Mouse (Mus musculus): ENCODE measurements around the gene Olfr104-ps. TPM values are rescaled to one million over a fixed set of nuclear protein-coding genes. Genes with fewer than 3 reads are reported as not detected.

Gene Olfr104-ps
- polyA plus RNA-seq (2014; fragmentation: Illumina TruSeq; extraction: RNeasy Lipid Tissue Mini Kit (QIAGEN cat#74804); ENCODE audit: insufficient read depth, low read depth, low replicate concordance) = not detected

DNA sequence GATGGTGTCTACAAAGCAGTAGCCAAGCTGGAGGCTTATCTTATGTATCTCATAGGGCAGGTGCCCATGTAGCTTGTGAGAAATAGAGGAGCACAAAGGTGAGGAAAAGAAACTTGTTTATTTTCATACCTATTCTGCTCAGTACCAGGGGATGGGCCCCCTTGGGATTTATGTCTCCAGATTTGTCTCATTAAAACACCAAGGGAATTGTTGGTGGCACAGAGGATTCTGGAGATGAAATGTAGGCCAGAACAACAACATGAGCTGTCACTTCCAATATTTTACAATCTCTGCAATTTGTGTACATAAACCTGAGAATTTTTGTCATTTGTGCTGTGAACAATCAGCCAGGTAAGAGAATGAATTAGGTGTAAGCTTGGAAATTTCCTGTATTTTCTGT is at the start of gene Olfr104-ps:
Olfr104-ps (plus strand) TSS at position 301 of the 400 bp plus-strand sequence.

DNA sequence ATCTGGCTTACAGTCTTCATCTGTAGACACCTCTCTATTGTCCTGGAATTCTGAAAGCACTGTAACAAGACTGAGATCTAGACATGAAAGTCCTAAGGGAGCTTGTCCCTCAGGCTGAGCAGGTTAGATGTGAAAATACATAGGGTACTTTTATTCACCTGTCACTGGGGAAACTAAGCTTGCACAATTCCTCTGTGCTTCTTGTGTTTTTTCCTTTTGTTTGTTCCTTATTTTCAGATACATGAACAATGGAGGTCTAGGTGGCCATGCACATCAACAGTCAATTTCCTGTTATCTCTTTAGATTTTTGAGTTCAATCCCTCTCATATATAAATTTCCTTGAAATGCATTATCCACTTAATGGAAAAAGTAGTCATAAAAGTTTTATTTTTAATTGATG is 42.4 kb upstream of the Olfr104-ps start, which contains the start of gene Olfr102:
Olfr102 (minus strand) TSS at position 101 of the 400 bp plus-strand sequence.

DNA sequence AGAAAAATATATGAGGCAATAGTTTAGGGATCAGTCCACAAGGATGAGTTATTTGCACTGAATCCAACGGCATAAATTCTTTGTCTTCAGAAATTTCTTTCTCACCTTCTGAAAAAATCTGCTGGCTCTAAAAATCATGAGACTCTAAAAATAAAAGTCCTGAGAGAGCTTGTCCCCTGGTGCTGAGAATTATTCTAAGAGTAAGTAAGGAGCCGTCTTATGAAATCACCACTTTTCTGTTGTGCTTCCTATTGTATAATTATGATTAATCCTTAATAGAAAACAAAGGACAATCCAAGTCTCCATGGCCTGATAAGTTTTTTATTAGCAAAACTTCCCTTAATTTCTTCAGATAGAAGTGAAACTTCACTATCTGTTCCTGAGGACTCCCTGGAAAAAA is 19.8 kb upstream of the Olfr104-ps start, which contains the start of gene Olfr103:
Olfr103 (minus strand) TSS at position 101 of the 400 bp plus-strand sequence.

DNA sequence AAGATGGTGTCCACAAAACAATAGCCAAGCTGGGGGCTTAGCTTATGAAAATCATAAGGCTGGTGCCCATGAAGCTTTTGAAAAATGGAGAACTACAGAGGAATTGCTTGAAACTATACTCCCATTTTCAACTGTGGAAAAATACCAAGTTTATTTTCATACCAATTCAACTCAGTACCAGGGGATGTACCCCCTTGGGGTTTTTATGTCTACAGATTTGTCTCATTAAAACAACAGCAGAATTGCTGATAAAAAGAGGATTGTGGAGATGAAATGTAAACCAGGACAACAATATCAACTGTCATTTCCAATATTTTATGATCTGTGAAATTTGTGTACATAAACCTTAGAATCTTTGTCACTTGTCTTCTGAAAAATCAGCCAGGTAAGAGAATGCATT is 19.4 kb downstream of the Olfr104-ps start, which contains the start of gene Olfr105-ps:
Olfr105-ps (plus strand) TSS at position 301 of the 400 bp plus-strand sequence.

DNA sequence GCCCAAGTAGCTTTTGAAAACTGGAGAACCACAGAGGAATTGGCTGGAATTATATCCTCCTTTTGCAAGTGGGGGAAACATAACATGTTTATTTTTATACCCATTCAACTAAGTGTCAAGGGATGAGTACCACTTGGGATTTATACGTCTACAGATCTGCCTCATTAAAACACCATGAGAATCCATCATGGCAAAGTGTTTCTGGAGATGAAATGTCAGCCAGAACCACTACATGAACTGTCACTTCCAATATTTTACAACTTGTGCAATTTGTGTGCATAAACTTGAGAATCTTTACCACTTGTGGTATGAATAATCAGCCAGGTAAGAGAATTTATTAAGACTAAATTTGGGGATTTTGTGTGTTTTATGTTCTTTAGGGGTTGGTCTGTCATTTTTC is 30.7 kb downstream of the Olfr104-ps start, which contains the start of gene Olfr106-ps:
Olfr106-ps (plus strand) TSS at position 301 of the 400 bp plus-strand sequence.

DNA sequence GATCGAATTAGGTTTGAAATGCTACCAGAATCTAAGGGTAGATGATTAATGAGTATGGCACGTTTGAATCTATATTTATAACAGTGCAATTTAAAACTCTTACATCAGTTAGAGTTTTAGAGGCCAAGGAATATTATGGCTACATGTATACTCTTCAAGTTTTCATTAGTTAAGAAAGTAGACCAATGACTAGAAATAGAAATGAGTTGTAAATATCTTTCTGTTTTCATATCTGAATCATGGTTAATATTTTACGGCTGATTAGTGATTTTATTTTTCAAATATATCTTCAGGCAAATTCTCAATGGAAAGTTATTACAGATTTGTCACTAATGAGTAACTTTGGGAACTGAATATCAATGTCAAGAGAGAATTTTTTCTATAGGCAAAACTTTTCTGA is 39.5 kb downstream of the Olfr104-ps start, which contains the start of gene Olfr107:
Olfr107 (plus strand) TSS at position 301 of the 400 bp plus-strand sequence.

Other genes starting within 250 kb of the Olfr104-ps start
- gene Olfr92, start 239.5 kb upstream of the Olfr104-ps start, polyA plus RNA-seq (2014; fragmentation: Illumina TruSeq; extraction: RNeasy Lipid Tissue Mini Kit (QIAGEN cat#74804); ENCODE audit: insufficient read depth, low read depth, low replicate concordance) = not detected
- gene Olfr93, start 198.1 kb upstream of the Olfr104-ps start, polyA plus RNA-seq (2014; fragmentation: Illumina TruSeq; extraction: RNeasy Lipid Tissue Mini Kit (QIAGEN cat#74804); ENCODE audit: insufficient read depth, low read depth, low replicate concordance) = not detected
- gene Ubd, start 165.7 kb upstream of the Olfr104-ps start, polyA plus RNA-seq (2014; fragmentation: Illumina TruSeq; extraction: RNeasy Lipid Tissue Mini Kit (QIAGEN cat#74804); ENCODE audit: insufficient read depth, low read depth, low replicate concordance) = 0.45 TPM
- gene Olfr94, start 158.6 kb upstream of the Olfr104-ps start, polyA plus RNA-seq (2014; fragmentation: Illumina TruSeq; extraction: RNeasy Lipid Tissue Mini Kit (QIAGEN cat#74804); ENCODE audit: insufficient read depth, low read depth, low replicate concordance) = not detected
- not detected for gene Olfr95, start 146.5 kb upstream of the Olfr104-ps start, polyA plus RNA-seq (2014; fragmentation: Illumina TruSeq; extraction: RNeasy Lipid Tissue Mini Kit (QIAGEN cat#74804); ENCODE audit: insufficient read depth, low read depth, low replicate concordance)
- not detected for gene Olfr96, start 139.4 kb upstream of the Olfr104-ps start, polyA plus RNA-seq (2014; fragmentation: Illumina TruSeq; extraction: RNeasy Lipid Tissue Mini Kit (QIAGEN cat#74804); ENCODE audit: insufficient read depth, low read depth, low replicate concordance)
- gene Olfr97, start 122.3 kb upstream of the Olfr104-ps start, polyA plus RNA-seq (2014; fragmentation: Illumina TruSeq; extraction: RNeasy Lipid Tissue Mini Kit (QIAGEN cat#74804); ENCODE audit: insufficient read depth, low read depth, low replicate concordance) = not detected
- not detected for gene Olfr98, start 95.8 kb upstream of the Olfr104-ps start, polyA plus RNA-seq (2014; fragmentation: Illumina TruSeq; extraction: RNeasy Lipid Tissue Mini Kit (QIAGEN cat#74804); ENCODE audit: insufficient read depth, low read depth, low replicate concordance)
- 21.8 TPM for gene H2-M3, start 89.4 kb upstream of the Olfr104-ps start, polyA plus RNA-seq (2014; fragmentation: Illumina TruSeq; extraction: RNeasy Lipid Tissue Mini Kit (QIAGEN cat#74804); ENCODE audit: insufficient read depth, low read depth, low replicate concordance)
- not detected for gene Olfr99, start 76.1 kb upstream of the Olfr104-ps start, polyA plus RNA-seq (2014; fragmentation: Illumina TruSeq; extraction: RNeasy Lipid Tissue Mini Kit (QIAGEN cat#74804); ENCODE audit: insufficient read depth, low read depth, low replicate concordance)
- not detected for gene Olfr101, start 55.3 kb upstream of the Olfr104-ps start, polyA plus RNA-seq (2014; fragmentation: Illumina TruSeq; extraction: RNeasy Lipid Tissue Mini Kit (QIAGEN cat#74804); ENCODE audit: insufficient read depth, low read depth, low replicate concordance)
- not detected for gene Olfr102, start 42.5 kb upstream of the Olfr104-ps start, polyA plus RNA-seq (2014; fragmentation: Illumina TruSeq; extraction: RNeasy Lipid Tissue Mini Kit (QIAGEN cat#74804); ENCODE audit: insufficient read depth, low read depth, low replicate concordance)
- gene Olfr103, start 19.9 kb upstream of the Olfr104-ps start, polyA plus RNA-seq (2014; fragmentation: Illumina TruSeq; extraction: RNeasy Lipid Tissue Mini Kit (QIAGEN cat#74804); ENCODE audit: insufficient read depth, low read depth, low replicate concordance) = not detected
- gene Olfr105-ps, start 19.5 kb downstream of the Olfr104-ps start, polyA plus RNA-seq (2014; fragmentation: Illumina TruSeq; extraction: RNeasy Lipid Tissue Mini Kit (QIAGEN cat#74804); ENCODE audit: insufficient read depth, low read depth, low replicate concordance) = not detected
- gene Olfr106-ps, start 30.8 kb downstream of the Olfr104-ps start, polyA plus RNA-seq (2014; fragmentation: Illumina TruSeq; extraction: RNeasy Lipid Tissue Mini Kit (QIAGEN cat#74804); ENCODE audit: insufficient read depth, low read depth, low replicate concordance) = not detected
- not detected for gene Olfr107, start 39.6 kb downstream of the Olfr104-ps start, polyA plus RNA-seq (2014; fragmentation: Illumina TruSeq; extraction: RNeasy Lipid Tissue Mini Kit (QIAGEN cat#74804); ENCODE audit: insufficient read depth, low read depth, low replicate concordance)
- gene Olfr108, start 85.9 kb downstream of the Olfr104-ps start, polyA plus RNA-seq (2014; fragmentation: Illumina TruSeq; extraction: RNeasy Lipid Tissue Mini Kit (QIAGEN cat#74804); ENCODE audit: insufficient read depth, low read depth, low replicate concordance) = not detected
- not detected for gene Olfr109, start 99.3 kb downstream of the Olfr104-ps start, polyA plus RNA-seq (2014; fragmentation: Illumina TruSeq; extraction: RNeasy Lipid Tissue Mini Kit (QIAGEN cat#74804); ENCODE audit: insufficient read depth, low read depth, low replicate concordance)
- 0.43 TPM for gene H2-M2, start 124.0 kb downstream of the Olfr104-ps start, polyA plus RNA-seq (2014; fragmentation: Illumina TruSeq; extraction: RNeasy Lipid Tissue Mini Kit (QIAGEN cat#74804); ENCODE audit: insufficient read depth, low read depth, low replicate concordance)
- not detected for gene Olfr110, start 132.9 kb downstream of the Olfr104-ps start, polyA plus RNA-seq (2014; fragmentation: Illumina TruSeq; extraction: RNeasy Lipid Tissue Mini Kit (QIAGEN cat#74804); ENCODE audit: insufficient read depth, low read depth, low replicate concordance)
- gene Olfr111, start 148.4 kb downstream of the Olfr104-ps start, polyA plus RNA-seq (2014; fragmentation: Illumina TruSeq; extraction: RNeasy Lipid Tissue Mini Kit (QIAGEN cat#74804); ENCODE audit: insufficient read depth, low read depth, low replicate concordance) = not detected
- not detected for gene Olfr112, start 209.9 kb downstream of the Olfr104-ps start, polyA plus RNA-seq (2014; fragmentation: Illumina TruSeq; extraction: RNeasy Lipid Tissue Mini Kit (QIAGEN cat#74804); ENCODE audit: insufficient read depth, low read depth, low replicate concordance)
- not detected for gene Olfr113, start 218.1 kb downstream of the Olfr104-ps start, polyA plus RNA-seq (2014; fragmentation: Illumina TruSeq; extraction: RNeasy Lipid Tissue Mini Kit (QIAGEN cat#74804); ENCODE audit: insufficient read depth, low read depth, low replicate concordance)
- not detected for gene Olfr114, start 233.2 kb downstream of the Olfr104-ps start, polyA plus RNA-seq (2014; fragmentation: Illumina TruSeq; extraction: RNeasy Lipid Tissue Mini Kit (QIAGEN cat#74804); ENCODE audit: insufficient read depth, low read depth, low replicate concordance)

All from lung, adult 10 weeks (tissue).